Mouse (Mus musculus): Measurements from ENCODE around the gene Ubxn11. TPM values are rescaled to one million over a fixed set of nuclear protein-coding genes. Genes with fewer than 3 reads are reported as not detected.
"Not testable (repeated sequence)": the region's sequence is repeated elsewhere in the genome, so short reads cannot be mapped to it uniquely, and the experiment has no call there.

Gene Ubxn11
- polyA plus RNA-seq, 1 experiment from 2014 or later: 1.7 TPM

GRCm38 (mm10) chr4:134154354-134154753 is 52.0 kb downstream of the Ubxn11 start:
- H3K36me3 ChIP-seq: peaks cover 67% of the 10 kb centered on the region
- H3K4me1 ChIP-seq (replicated peaks): peaks cover 12% of the 10 kb centered on the region
- no peak overlapping the region for H3K9ac ChIP-seq
- H3K9me3 ChIP-seq (replicated peaks): no peaks in the 10 kb centered on the region
- H3K27ac ChIP-seq: no peak overlapping the region
- H3K4me3 ChIP-seq (replicated peaks): no peak overlapping the region
- H3K27me3 ChIP-seq: no peaks in the 10 kb centered on the region
- no peak for DNase-seq
- no peak for ATAC-seq (ENCODE audit: low read depth)
- H3K4me2 ChIP-seq: no peak overlapping the region
- 91% methylated on average over 3 of the region's 3 CpGs for WGBS (ENCODE audit: insufficient replicate concordance)

GRCm38 (mm10) chr4:134155531-134155930 is 53.2 kb downstream of the Ubxn11 start:
- no peak for ATAC-seq (ENCODE audit: low read depth)
- peaks cover 56% of the 10 kb centered on the region for H3K36me3 ChIP-seq
- H3K4me1 ChIP-seq (replicated peaks): peaks cover 7% of the 10 kb centered on the region
- no peak overlapping the region for H3K9ac ChIP-seq
- no peaks in the 10 kb centered on the region for H3K9me3 ChIP-seq (replicated peaks)
- no peak overlapping the region for H3K4me2 ChIP-seq
- DNase-seq: no peak
- no peak overlapping the region for H3K4me3 ChIP-seq (replicated peaks)
- no peak overlapping the region for H3K27ac ChIP-seq
- no peaks in the 10 kb centered on the region for H3K27me3 ChIP-seq
- 81% methylated on average over 6 of the region's 6 CpGs for WGBS (ENCODE audit: insufficient replicate concordance)

- Histone ChIP-seq H3K36me3 (peaks cover 52% of the 10 kb centered on the region), H3K9me3 (replicated peaks) (no peaks in the 10 kb centered on the region)
- 83% methylated on average over 10 of the region's 10 CpGs for WGBS (ENCODE audit: insufficient replicate concordance)
These were observed 53.6 kb downstream of the Ubxn11 start for GRCm38 (mm10) chr4:134155961-134156465.

DNA sequence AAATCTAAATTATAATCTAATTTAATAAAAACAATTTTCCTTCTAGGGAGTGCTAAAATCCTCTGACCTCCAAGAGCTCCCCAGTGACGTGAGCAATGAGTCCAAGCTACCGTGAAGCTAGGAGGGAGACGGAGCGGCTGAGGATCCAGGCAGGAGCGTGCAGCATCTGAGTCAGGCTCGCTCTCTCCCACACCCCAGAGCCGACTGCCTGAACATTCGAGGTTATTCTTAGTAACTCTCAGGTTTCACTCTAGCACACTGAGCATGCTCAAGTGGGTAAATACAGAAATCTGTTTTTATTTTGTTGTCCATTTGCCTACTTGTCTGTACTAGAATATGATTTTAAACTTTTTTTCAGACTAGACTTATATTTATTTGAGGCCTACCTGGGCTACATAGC is 54.4 kb downstream of the Ubxn11 start:
- DNase-seq (no peak), ATAC-seq (ENCODE audit: low read depth) (no peak)
- no peak overlapping the region for H3K9ac ChIP-seq
- H3K36me3 ChIP-seq: peaks cover 44% of the 10 kb centered on the region
- peaks cover 7% of the 10 kb centered on the region for H3K4me1 ChIP-seq (replicated peaks)
- H3K27ac ChIP-seq: no peak overlapping the region
- no peaks in the 10 kb centered on the region for H3K9me3 ChIP-seq (replicated peaks)
- H3K27me3 ChIP-seq: no peaks in the 10 kb centered on the region
- no peak overlapping the region for H3K4me3 ChIP-seq (replicated peaks)
- H3K4me2 ChIP-seq: no peak overlapping the region
- 80% methylated on average over 8 of the region's 8 CpGs for WGBS (ENCODE audit: insufficient replicate concordance)

More at GRCm38 (mm10) chr4:134155961-134156465, 53.6 kb downstream of the Ubxn11 start:
- Histone ChIP-seq H3K9ac (no peak overlapping the region), H3K4me2 (no peak overlapping the region), H3K27ac (no peak overlapping the region), H3K4me3 (replicated peaks) (no peak overlapping the region), H3K27me3 (no peaks in the 10 kb centered on the region), H3K4me1 (replicated peaks) (peaks cover 7% of the 10 kb centered on the region)
- DNase-seq (no peak), ATAC-seq (ENCODE audit: low read depth) (no peak)

- WGBS (ENCODE audit: insufficient replicate concordance): 83% methylated on average over 2 of the region's 2 CpGs
These were observed 55.2 kb downstream of the Ubxn11 start for GRCm38 (mm10) chr4:134157558-134157957.

DNA sequence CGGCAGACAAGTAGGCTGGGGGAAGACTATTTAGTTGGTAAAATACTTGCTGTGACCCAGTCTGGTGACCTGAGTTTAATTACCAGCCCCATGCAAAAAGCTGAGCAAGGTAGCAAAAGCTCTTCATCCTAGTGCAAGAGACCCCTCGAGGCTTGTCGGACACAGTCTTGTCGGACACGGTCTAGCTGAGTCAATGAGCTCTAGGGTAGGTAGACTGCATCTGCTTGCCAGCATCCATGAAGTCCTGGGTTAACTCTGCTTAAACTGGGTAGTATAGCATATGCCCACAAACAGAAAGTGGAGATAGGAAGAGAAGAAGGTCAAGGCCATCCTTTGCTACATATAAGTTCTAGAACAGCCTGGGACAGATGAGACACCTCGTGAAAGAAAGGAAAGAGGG is 56.4 kb downstream of the Ubxn11 start:
- DNase-seq: no peak
- no peak overlapping the region for H3K4me3 ChIP-seq (replicated peaks)
- no peak overlapping the region for H3K4me2 ChIP-seq
- ATAC-seq (ENCODE audit: low read depth): no peak
- H3K36me3 ChIP-seq: peaks cover 26% of the 10 kb centered on the region
- WGBS (ENCODE audit: insufficient replicate concordance): 72% methylated on average over 6 of the region's 6 CpGs
- H3K27me3 ChIP-seq: no peaks in the 10 kb centered on the region
- H3K9me3 ChIP-seq (replicated peaks): no peaks in the 10 kb centered on the region
- no peak overlapping the region for H3K9ac ChIP-seq
- peaks cover 7% of the 10 kb centered on the region for H3K4me1 ChIP-seq (replicated peaks)
- H3K27ac ChIP-seq: no peak overlapping the region

More at GRCm38 (mm10) chr4:134157558-134157957, 55.2 kb downstream of the Ubxn11 start:
- no peak overlapping the region for H3K27ac ChIP-seq
- no peak for DNase-seq
- H3K4me3 ChIP-seq (replicated peaks): no peak overlapping the region
- peaks cover 36% of the 10 kb centered on the region for H3K36me3 ChIP-seq
- H3K9me3 ChIP-seq (replicated peaks): no peaks in the 10 kb centered on the region
- H3K4me2 ChIP-seq: no peak overlapping the region
- ATAC-seq (ENCODE audit: low read depth): no peak
- H3K9ac ChIP-seq: no peak overlapping the region
- H3K27me3 ChIP-seq: no peaks in the 10 kb centered on the region
- peaks cover 7% of the 10 kb centered on the region for H3K4me1 ChIP-seq (replicated peaks)

GRCm38 (mm10) chr4:134160071-134160470 is 57.7 kb downstream of the Ubxn11 start:
- Histone ChIP-seq H3K4me2 (peak overlapping the region; percentile 57), H3K27ac (peak overlapping the region; percentile 58), H3K4me3 (replicated peaks) (peak overlapping the region; percentile 70), H3K4me1 (replicated peaks) (peaks cover 14% of the 10 kb centered on the region), H3K9ac (peak overlapping the region; percentile 74), H3K36me3 (peaks cover 13% of the 10 kb centered on the region)
- H3K9me3 ChIP-seq (replicated peaks); H3K27me3 ChIP-seq; ATAC-seq (ENCODE audit: low read depth); DNase-seq: not testable (repeated sequence)
- 4% methylated on average over 30 of the region's 30 CpGs for WGBS (ENCODE audit: insufficient replicate concordance)

GRCm38 (mm10) chr4:134164591-134164990 is 62.2 kb downstream of the Ubxn11 start:
- H3K4me3 ChIP-seq (replicated peaks): no peak overlapping the region
- peak overlapping the region; percentile 81 for H3K27ac ChIP-seq
- H3K27me3 ChIP-seq: no peaks in the 10 kb centered on the region
- WGBS (ENCODE audit: insufficient replicate concordance): 81% methylated on average over 5 of the region's 6 CpGs
- 0 out of 2 replicates have a peak overlapping the region, but pooled peaks have one; percentile 9 for H3K9ac ChIP-seq
- peaks cover 28% of the 10 kb centered on the region for H3K36me3 ChIP-seq
- ATAC-seq (ENCODE audit: low read depth) (no peak), DNase-seq (no peak)
- H3K4me2 ChIP-seq: peak overlapping the region; percentile 34; the same call in 1 of the 2 replicates
- H3K9me3 ChIP-seq (replicated peaks): no peaks in the 10 kb centered on the region
- H3K4me1 ChIP-seq (replicated peaks): peaks cover 22% of the 10 kb centered on the region

DNA sequence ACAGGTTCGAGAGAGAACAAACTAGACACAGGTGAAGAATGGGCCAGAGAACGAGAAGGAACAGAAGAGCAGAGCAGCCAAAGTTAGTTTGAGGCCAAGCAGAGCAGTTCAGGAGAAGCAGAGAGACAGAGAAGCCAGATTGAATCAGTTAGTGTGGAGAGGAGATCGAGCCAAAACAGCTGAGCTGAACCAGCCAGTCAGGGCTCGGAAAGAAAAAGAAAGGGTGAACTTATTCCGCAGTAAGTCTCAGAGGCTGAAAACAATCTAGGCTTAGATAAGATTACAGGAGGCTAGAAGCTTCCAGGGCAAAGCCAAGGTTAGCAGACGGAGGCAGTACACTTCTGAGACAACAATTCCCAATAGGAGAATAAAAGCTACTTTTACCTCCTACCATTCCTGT is 62.7 kb downstream of the Ubxn11 start:
- peak; percentile 71 for ATAC-seq (ENCODE audit: low read depth)
- WGBS (ENCODE audit: insufficient replicate concordance): 31% methylated on average over 6 of the region's 6 CpGs
- Histone ChIP-seq H3K27me3 (no peaks in the 10 kb centered on the region), H3K9ac (0 out of 2 replicates have a peak overlapping the region, but pooled peaks have one; percentile 9), H3K36me3 (peaks cover 28% of the 10 kb centered on the region), H3K4me3 (replicated peaks) (no peak overlapping the region), H3K4me1 (replicated peaks) (peaks cover 22% of the 10 kb centered on the region), H3K9me3 (replicated peaks) (no peaks in the 10 kb centered on the region), H3K4me2 (peak overlapping the region; percentile 34; the same call in 1 of the 2 replicates), H3K27ac (peak overlapping the region; percentile 81)
- DNase-seq: no peak

- H3K27me3 ChIP-seq: no peaks in the 10 kb centered on the region
- ATAC-seq (ENCODE audit: low read depth): peak; percentile 79
- peaks cover 22% of the 10 kb centered on the region for H3K4me1 ChIP-seq (replicated peaks)
- peak overlapping the region; percentile 41 for H3K4me2 ChIP-seq
- 69% methylated on average over 3 of the region's 3 CpGs for WGBS (ENCODE audit: insufficient replicate concordance)
- no peak overlapping the region for H3K4me3 ChIP-seq (replicated peaks)
- peaks cover 32% of the 10 kb centered on the region for H3K36me3 ChIP-seq
- H3K9ac ChIP-seq: peak overlapping the region; percentile 28; the same call in 1 of the 2 replicates
- H3K9me3 ChIP-seq (replicated peaks): no peaks in the 10 kb centered on the region
- H3K27ac ChIP-seq: peak overlapping the region; percentile 81
- DNase-seq: no peak
These were observed 63.4 kb downstream of the Ubxn11 start for GRCm38 (mm10) chr4:134165548-134166465.

- H3K27ac ChIP-seq: no peak overlapping the region
These were observed 64.5 kb downstream of the Ubxn11 start for GRCm38 (mm10) chr4:134166906-134167305.

More at GRCm38 (mm10) chr4:134166906-134167305, 64.5 kb downstream of the Ubxn11 start:
- no peak overlapping the region for H3K9ac ChIP-seq
- no peaks in the 10 kb centered on the region for H3K27me3 ChIP-seq
- H3K36me3 ChIP-seq: peaks cover 41% of the 10 kb centered on the region
- H3K9me3 ChIP-seq (replicated peaks): no peaks in the 10 kb centered on the region
- no peak for DNase-seq
- no peak overlapping the region for H3K4me2 ChIP-seq
- 87% methylated on average over 3 of the region's 3 CpGs for WGBS (ENCODE audit: insufficient replicate concordance)
- H3K4me1 ChIP-seq (replicated peaks): peaks cover 22% of the 10 kb centered on the region
- no peak overlapping the region for H3K4me3 ChIP-seq (replicated peaks)
- no peak for ATAC-seq (ENCODE audit: low read depth)
